Mouse (Mus musculus) layer of hippocampus, adult 2 months (tissue): ENCODE measurements at regions not wholly inside any gene's neighbourhood (a gene's known extent, or its start where the extent isn't known, plus 50 kb on each side); places are given as distances from the start of the nearest gene placed in this dataset.

Experiments
- DNase-seq, 2 experiments: peaks; one replicate each; pipeline ENCODE4 v3.0.0; 2022; ENCODE audit warnings: low spot score in 2 of 2
- H3K27ac ChIP-seq: fragments of 200-600 bp; 2 replicates; pipeline ENCODE4 v1.8.1; 2022
- H3K4me3 ChIP-seq: fragments of 200-600 bp; 2 replicates; pipeline ENCODE4 v1.8.1; 2022; ENCODE audit warnings: mild to moderate bottlenecking
- CTCF ChIP-seq: fragments of 200-600 bp; conservative IDR thresholded peaks from 2 replicates; pipeline ENCODE4 v1.8.1; 2022; ENCODE audit warnings: antibody characterized with exemption, mild to moderate bottlenecking, moderate library complexity

GRCm38 (mm10) chr12:95305386-95305785 is 386.6 kb upstream of the Flrt2 start:
- DNase-seq = no peak
- TF ChIP-seq CTCF = no peak
- H3K27ac ChIP-seq = no peak overlapping the region

GRCm38 (mm10) chr12:95315151-95315750 is 376.8 kb upstream of the Flrt2 start:
- Histone ChIP-seq H3K4me3 (no peak overlapping the region), H3K27ac (no peak overlapping the region)
- no peak for TF ChIP-seq CTCF
- DNase-seq = no peak

More at GRCm38 (mm10) chr12:95305386-95305785, 386.6 kb upstream of the Flrt2 start:
- no peak overlapping the region for H3K4me3 ChIP-seq

GRCm38 (mm10) chr12:95316820-95317219 is 375.2 kb upstream of the Flrt2 start:
- no peak for TF ChIP-seq CTCF
- no peak overlapping the region for H3K4me3 ChIP-seq
- DNase-seq = peak in 1 of 2 experiments; percentile 5

GRCm38 (mm10) chr12:95321693-95322092 is 370.3 kb upstream of the Flrt2 start:
- no peak for DNase-seq
- TF ChIP-seq CTCF = no peak
- H3K4me3 ChIP-seq = no peak overlapping the region
- no peak overlapping the region for H3K27ac ChIP-seq

More at GRCm38 (mm10) chr12:95316820-95317219, 375.2 kb upstream of the Flrt2 start:
- H3K27ac ChIP-seq = no peak overlapping the region

GRCm38 (mm10) chr12:95329666-95330065 is 362.4 kb upstream of the Flrt2 start:
- DNase-seq = no peak
- no peak for TF ChIP-seq CTCF
- H3K27ac ChIP-seq = no peak overlapping the region
- no peak overlapping the region for H3K4me3 ChIP-seq

- TF ChIP-seq CTCF = no peak
- no peak for DNase-seq
- H3K27ac ChIP-seq = no peak overlapping the region
- no peak overlapping the region for H3K4me3 ChIP-seq
Measured at GRCm38 (mm10) chr12:95347786-95348185, 344.2 kb upstream of the Flrt2 start.

- no peak overlapping the region for H3K4me3 ChIP-seq
Measured at GRCm38 (mm10) chr12:95355151-95355550, 336.9 kb upstream of the Flrt2 start.

GRCm38 (mm10) chr12:95384248-95384964 is 307.6 kb upstream of the Flrt2 start:
- no peak overlapping the region for H3K4me3 ChIP-seq
- DNase-seq = no peak
- H3K27ac ChIP-seq = no peak overlapping the region
- TF ChIP-seq CTCF = no peak

More at GRCm38 (mm10) chr12:95355151-95355550, 336.9 kb upstream of the Flrt2 start:
- H3K27ac ChIP-seq = no peak overlapping the region
- TF ChIP-seq CTCF = no peak
- no peak for DNase-seq

- no peak for DNase-seq
Measured at GRCm38 (mm10) chr12:95385688-95386087, 306.3 kb upstream of the Flrt2 start.

GRCm38 (mm10) chr12:95388185-95388584 is 303.8 kb upstream of the Flrt2 start:
- Histone ChIP-seq H3K27ac (peak overlapping the region; percentile 51; the same call in 1 of the 2 replicates), H3K4me3 (no peak overlapping the region)
- TF ChIP-seq CTCF = no peak
- peak; percentile 77 to 80 for DNase-seq

More at GRCm38 (mm10) chr12:95385688-95386087, 306.3 kb upstream of the Flrt2 start:
- no peak for TF ChIP-seq CTCF
- Histone ChIP-seq H3K27ac (no peak overlapping the region), H3K4me3 (no peak overlapping the region)

GRCm38 (mm10) chr12:95392821-95393220 is 299.2 kb upstream of the Flrt2 start:
- H3K27ac ChIP-seq = no peak overlapping the region

GRCm38 (mm10) chr12:95394991-95395530 is 297.0 kb upstream of the Flrt2 start:
- H3K27ac ChIP-seq = no peak overlapping the region
- no peak for DNase-seq
- no peak for TF ChIP-seq CTCF
- H3K4me3 ChIP-seq = no peak overlapping the region

More at GRCm38 (mm10) chr12:95392821-95393220, 299.2 kb upstream of the Flrt2 start:
- no peak overlapping the region for H3K4me3 ChIP-seq
- TF ChIP-seq CTCF = no peak
- peak in 1 of 2 experiments; percentile 2 for DNase-seq

GRCm38 (mm10) chr12:95420861-95421260 is 271.2 kb upstream of the Flrt2 start:
- no peak overlapping the region for H3K4me3 ChIP-seq
- DNase-seq = peak in 1 of 2 experiments; percentile 1
- no peak for TF ChIP-seq CTCF
- no peak overlapping the region for H3K27ac ChIP-seq
